Mouse (Mus musculus) hindbrain, embryonic 12.5 days (tissue): Measurements from ENCODE around the gene 1700029P11Rik. TPM values are rescaled to one million over a fixed set of nuclear protein-coding genes. Genes with fewer than 3 reads are reported as not detected.

Experiments used
- ATAC-seq: fragments of 200-750 bp; cut with Nextera tagmentation; 2 replicates; pipeline ENCODE4 v1.8.0; 2017; ENCODE audit warnings: moderate TSS enrichment; ENCODE audit not compliant: low FRiP score
- H3K27ac ChIP-seq: fragments of 300-500 bp; sonication (generic); 2 replicates; pipeline ENCODE4 v1.5.1; 2016; ENCODE audit warnings: mild to moderate bottlenecking
- H3K27me3 ChIP-seq: fragments of 300-500 bp; sonication (generic); 2 replicates; pipeline ENCODE4 v1.6.1; 2016; ENCODE audit warnings: mild to moderate bottlenecking
- H3K36me3 ChIP-seq: fragments of 300-500 bp; sonication (generic); 2 replicates; pipeline ENCODE4 v1.6.1; 2016; ENCODE audit warnings: mild to moderate bottlenecking
- H3K4me1 ChIP-seq: fragments of 300-500 bp; sonication (generic); 2 replicates; pipeline ENCODE4 v1.6.1; 2016
- H3K4me2 ChIP-seq: fragments of 300-500 bp; sonication (generic); replicated peaks from 2 replicates; pipeline ENCODE4 v1.6.1; 2016; ENCODE audit warnings: mild to moderate bottlenecking
- H3K4me3 ChIP-seq: fragments of 300-500 bp; sonication (generic); 2 replicates; pipeline ENCODE4 v1.5.1; 2016; ENCODE audit warnings: mild to moderate bottlenecking
- H3K9ac ChIP-seq: fragments of 300-500 bp; sonication (generic); 2 replicates; pipeline ENCODE4 v1.6.1; 2016; ENCODE audit warnings: mild to moderate bottlenecking, moderate library complexity
- H3K9me3 ChIP-seq: fragments of 300-500 bp; sonication (generic); replicated peaks from 2 replicates; pipeline ENCODE4 v1.6.1; 2016; ENCODE audit warnings: mild to moderate bottlenecking
- WGBS: fragments of 180-500 bp; shearing (Covaris S2); methylation state at CpG from one replicate; pipeline ENCODE4 v1.1.7; 2016; 5-methylcytosine and 5-hydroxymethylcytosine counted together
- polyA plus RNA-seq: library from polyadenylated mRNA; unstranded; fragments of >200 nt; fragmentation: Nextera tagmentation; extraction: Ambion mirVana; gene quantifications from 2 replicates; pipeline ENCODE4 v1.2.1, GENCODE M21; 2016

1700029P11Rik gene
- polyA plus RNA-seq, 1 experiment from 2014 or later: not detected

GRCm38 (mm10) chr15:81985267-81986161 lies 5.2 kb downstream of the 1700029P11Rik start:
- H3K27me3 ChIP-seq: no peaks in the 10 kb centered on the region
- 53% methylated on average over 2 of the region's 2 CpGs for WGBS
- H3K9me3 ChIP-seq: no peaks in the 10 kb centered on the region
- H3K9ac ChIP-seq: no peak overlapping the region
- H3K36me3 ChIP-seq: no peaks in the 10 kb centered on the region
- H3K4me1 ChIP-seq: peaks cover 5% of the 10 kb centered on the region; the same call in 1 of the 2 replicates
- no peak for ATAC-seq
- no peak overlapping the region for H3K4me3 ChIP-seq
- no peak overlapping the region for H3K27ac ChIP-seq
- no peak overlapping the region for H3K4me2 ChIP-seq

- WGBS: 81% methylated on average over 3 of the region's 3 CpGs
- Histone ChIP-seq H3K27ac (no peak within 1 kb of the TSS), H3K4me3 (no peak within 1 kb of the TSS), H3K9ac (no peak within 1 kb of the TSS), H3K27me3 (no peaks in the 10 kb centered on the region), H3K4me1 (peaks cover 5% of the 10 kb centered on the region; the same call in 1 of the 2 replicates), H3K9me3 (no peaks in the 10 kb centered on the region), H3K4me2 (no peak within 1 kb of the TSS), H3K36me3 (no peaks in the 10 kb centered on the region)
- no peak for ATAC-seq
Measured at GRCm38 (mm10) chr15:81987646-81988045, 7.3 kb downstream of the 1700029P11Rik start, which contains the start of gene Xrcc6. TSS of gene Xrcc6 (plus strand) at chr15:81987835.

- Histone ChIP-seq H3K36me3 (peaks cover 13% of the 10 kb centered on the region), H3K9me3 (no peaks in the 10 kb centered on the region), H3K4me3 (no peak overlapping the region), H3K27me3 (no peaks in the 10 kb centered on the region), H3K27ac (no peak overlapping the region), H3K4me2 (no peak overlapping the region), H3K4me1 (peaks cover 5% of the 10 kb centered on the region; the same call in 1 of the 2 replicates), H3K9ac (no peak overlapping the region)
- 0 out of 2 replicates have a peak, but pooled peaks have one; percentile 48 for ATAC-seq
- WGBS: 43% methylated on average over 11 of the region's 11 CpGs
Measured at GRCm38 (mm10) chr15:81989371-81990062, 9.2 kb downstream of the 1700029P11Rik start.

- Histone ChIP-seq H3K27ac (no peak overlapping the region), H3K4me2 (no peak overlapping the region), H3K27me3 (no peaks in the 10 kb centered on the region), H3K9ac (no peak overlapping the region), H3K9me3 (no peaks in the 10 kb centered on the region), H3K36me3 (peaks cover 22% of the 10 kb centered on the region), H3K4me1 (peaks cover 5% of the 10 kb centered on the region; the same call in 1 of the 2 replicates), H3K4me3 (no peak overlapping the region)
- ATAC-seq: no peak
- 49% methylated on average over 7 of the region's 7 CpGs for WGBS
Measured at GRCm38 (mm10) chr15:81990549-81990948, 10.2 kb downstream of the 1700029P11Rik start.

- Histone ChIP-seq H3K9ac (no peak overlapping the region), H3K36me3 (peaks cover 46% of the 10 kb centered on the region), H3K4me3 (no peak overlapping the region), H3K27ac (no peak overlapping the region), H3K4me1 (no peaks in the 10 kb centered on the region), H3K4me2 (no peak overlapping the region), H3K27me3 (no peaks in the 10 kb centered on the region), H3K9me3 (no peaks in the 10 kb centered on the region)
- no peak for ATAC-seq
- WGBS: 94% methylated on average over 6 of the region's 6 CpGs
Measured at GRCm38 (mm10) chr15:81993992-81994391, 13.7 kb downstream of the 1700029P11Rik start.

- Histone ChIP-seq H3K9me3 (no peaks in the 10 kb centered on the region), H3K4me2 (no peak overlapping the region), H3K4me3 (no peak overlapping the region), H3K9ac (no peak overlapping the region), H3K36me3 (peaks cover 32% of the 10 kb centered on the region), H3K27ac (no peak overlapping the region), H3K27me3 (no peaks in the 10 kb centered on the region), H3K4me1 (no peaks in the 10 kb centered on the region)
- 92% methylated on average over 8 of the region's 8 CpGs for WGBS
- ATAC-seq: no peak
Measured at GRCm38 (mm10) chr15:82004257-82004656, 23.9 kb downstream of the 1700029P11Rik start.

GRCm38 (mm10) chr15:82011947-82012346 lies 31.6 kb downstream of the 1700029P11Rik start:
- Histone ChIP-seq H3K9ac (no peak overlapping the region), H3K36me3 (0 out of 2 replicates have a peak, but pooled peaks cover 3% of the 10 kb centered on the region), H3K27me3 (no peaks in the 10 kb centered on the region), H3K4me2 (no peak overlapping the region), H3K4me1 (peaks cover 19% of the 10 kb centered on the region), H3K4me3 (no peak overlapping the region), H3K27ac (no peak overlapping the region), H3K9me3 (no peaks in the 10 kb centered on the region)
- no peak for ATAC-seq
- WGBS: 91% methylated on average over 6 of the region's 6 CpGs

GRCm38 (mm10) chr15:82014745-82015391 lies 34.5 kb downstream of the 1700029P11Rik start:
- Histone ChIP-seq H3K27me3 (no peaks in the 10 kb centered on the region), H3K36me3 (peaks cover 13% of the 10 kb centered on the region), H3K9ac (peak overlapping the region; percentile 95), H3K27ac (peak overlapping the region; percentile 84), H3K4me3 (peak overlapping the region; percentile 89), H3K4me1 (peaks cover 20% of the 10 kb centered on the region), H3K4me2 (peak overlapping the region; percentile 82), H3K9me3 (no peaks in the 10 kb centered on the region)
- 22% methylated on average over 9 of the region's 9 CpGs for WGBS
- no peak for ATAC-seq

- WGBS: under 1% methylated on average over 33 of the region's 39 CpGs
- peak; percentile 84 for ATAC-seq
- peaks cover 20% of the 10 kb centered on the region for H3K4me1 ChIP-seq
Measured at GRCm38 (mm10) chr15:82015392-82016100, 35.2 kb downstream of the 1700029P11Rik start.

GRCm38 (mm10) chr15:82016101-82016808 lies 35.9 kb downstream of the 1700029P11Rik start:
- H3K4me3 ChIP-seq: peak overlapping the region; percentile 89
- WGBS: under 1% methylated on average over 53 of the region's 53 CpGs
- H3K36me3 ChIP-seq: peaks cover 18% of the 10 kb centered on the region
- ATAC-seq: peak; percentile 97
- no peaks in the 10 kb centered on the region for H3K27me3 ChIP-seq
- peaks cover 20% of the 10 kb centered on the region for H3K4me1 ChIP-seq
- H3K27ac ChIP-seq: peak overlapping the region; percentile 84
- no peaks in the 10 kb centered on the region for H3K9me3 ChIP-seq
- peak overlapping the region; percentile 95 for H3K9ac ChIP-seq
- peak overlapping the region; percentile 82 for H3K4me2 ChIP-seq

More at GRCm38 (mm10) chr15:82015392-82016100, 35.2 kb downstream of the 1700029P11Rik start:
- Histone ChIP-seq H3K4me2 (peak overlapping the region; percentile 82), H3K27ac (peak overlapping the region; percentile 84), H3K27me3 (no peaks in the 10 kb centered on the region), H3K9ac (peak overlapping the region; percentile 95), H3K9me3 (no peaks in the 10 kb centered on the region), H3K36me3 (peaks cover 18% of the 10 kb centered on the region), H3K4me3 (peak overlapping the region; percentile 89)

- ATAC-seq: no peak
- Histone ChIP-seq H3K4me2 (peak overlapping the region; percentile 80), H3K4me1 (peaks cover 20% of the 10 kb centered on the region), H3K4me3 (peak overlapping the region; percentile 89), H3K36me3 (peaks cover 18% of the 10 kb centered on the region), H3K9ac (peak overlapping the region; percentile 95), H3K9me3 (no peaks in the 10 kb centered on the region), H3K27me3 (no peaks in the 10 kb centered on the region), H3K27ac (peak overlapping the region; percentile 77; the same call in 1 of the 2 replicates)
- WGBS: 33% methylated on average over 6 of the region's 6 CpGs
Measured at GRCm38 (mm10) chr15:82016830-82017229, 36.5 kb downstream of the 1700029P11Rik start.
